Mouse (Mus musculus) frontal cortex, postnatal 10 days (tissue): ENCODE data around the gene Gm4301.
"Not testable (repeated sequence)": the region's sequence is repeated elsewhere in the genome, so short reads cannot be mapped to it uniquely, and the experiment has no call there.

Experiments
- DNase-seq, 2 experiments: peaks; one replicate each; pipeline ENCODE4 v3.0.0; 2022; ENCODE audit warnings: low spot score in 2 of 2, mixed read lengths in 1 of 2

Gm4301 gene

DNA sequence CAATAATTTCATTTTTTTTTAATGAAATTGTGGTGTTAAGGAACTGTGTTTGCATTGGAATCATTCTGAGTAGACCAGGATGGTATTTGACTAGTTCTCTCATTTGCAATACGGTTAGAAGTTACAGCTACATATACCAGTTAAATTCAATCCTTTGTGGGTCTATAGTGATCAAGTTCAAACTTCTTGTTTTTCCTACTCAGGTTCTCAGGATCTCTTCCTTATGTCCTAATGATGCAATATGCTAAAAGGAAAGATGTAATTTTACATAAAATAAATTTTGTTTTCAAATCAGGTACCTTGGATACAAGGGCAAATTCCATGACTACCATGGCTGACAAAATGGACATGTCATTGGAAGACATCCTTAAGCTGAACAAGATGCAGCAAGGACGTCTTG is at the start of gene Gm4301:
Gene Gm4301, plus strand, starts transcription at position 301 of the 400 bp plus-strand sequence.
- not testable (repeated sequence) for DNase-seq

DNA sequence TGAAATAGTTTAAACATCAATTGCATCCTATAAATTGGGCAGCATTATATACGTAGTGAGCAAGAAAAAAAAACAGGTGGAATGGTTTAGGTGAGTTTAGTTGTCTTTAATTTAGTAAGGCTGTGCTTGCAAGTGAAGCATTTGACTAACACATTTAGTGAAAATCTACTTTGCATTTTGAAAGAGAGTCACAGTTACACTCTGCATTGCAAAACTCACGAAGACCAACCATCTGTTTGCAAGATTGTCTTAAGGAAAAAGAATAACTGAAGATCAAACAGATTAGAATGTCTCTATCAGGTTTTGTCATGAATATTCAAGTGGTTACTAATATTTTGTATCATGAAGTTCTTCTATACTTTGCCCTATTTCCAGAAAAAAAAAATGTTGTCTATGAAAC is 39.4 kb upstream of the Gm4301 start:
- DNase-seq: no peak

DNA sequence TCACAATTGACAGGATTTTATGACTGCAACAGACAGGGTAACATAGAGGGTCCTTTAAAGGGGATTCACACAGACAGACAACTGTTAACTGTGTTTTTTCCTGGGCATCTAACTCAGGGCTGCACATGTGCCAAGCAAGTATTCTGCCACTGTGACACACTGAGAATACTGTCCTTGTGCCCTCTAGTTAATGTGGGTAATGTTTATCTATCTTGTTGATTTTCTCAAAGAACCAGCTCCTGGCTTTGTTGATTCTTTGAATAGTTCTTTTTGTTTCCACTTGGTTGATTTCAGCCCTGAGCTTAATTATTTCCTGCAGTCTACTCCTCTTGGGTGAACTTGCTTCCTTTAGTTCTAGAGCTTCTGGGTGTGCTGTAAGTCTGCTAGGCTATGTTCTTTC is 35.4 kb upstream of the Gm4301 start:
- DNase-seq: not testable (repeated sequence)

DNA sequence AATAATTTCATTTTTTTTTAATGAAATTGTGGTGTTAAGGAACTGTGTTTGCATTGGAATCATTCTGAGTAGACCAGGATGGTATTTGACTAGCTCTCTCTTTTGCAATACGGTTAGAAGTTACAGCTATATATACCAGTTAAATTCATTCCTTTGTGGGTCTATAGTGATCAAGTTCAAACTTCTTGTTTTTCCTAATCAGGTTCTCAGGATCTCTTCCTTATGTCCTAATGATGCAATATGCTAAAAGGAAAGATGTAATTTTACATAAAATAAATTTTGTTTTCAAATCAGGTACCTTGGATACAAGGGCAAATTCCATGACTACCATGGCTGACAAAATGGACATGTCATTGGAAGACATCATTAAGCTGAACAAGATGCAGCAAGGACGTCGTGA is 5.1 kb downstream of the Gm4301 start, which contains the start of gene Gm4302:
Gene Gm4302, plus strand, starts transcription at position 301 of the 400 bp plus-strand sequence.
- DNase-seq: not testable (repeated sequence)

DNA sequence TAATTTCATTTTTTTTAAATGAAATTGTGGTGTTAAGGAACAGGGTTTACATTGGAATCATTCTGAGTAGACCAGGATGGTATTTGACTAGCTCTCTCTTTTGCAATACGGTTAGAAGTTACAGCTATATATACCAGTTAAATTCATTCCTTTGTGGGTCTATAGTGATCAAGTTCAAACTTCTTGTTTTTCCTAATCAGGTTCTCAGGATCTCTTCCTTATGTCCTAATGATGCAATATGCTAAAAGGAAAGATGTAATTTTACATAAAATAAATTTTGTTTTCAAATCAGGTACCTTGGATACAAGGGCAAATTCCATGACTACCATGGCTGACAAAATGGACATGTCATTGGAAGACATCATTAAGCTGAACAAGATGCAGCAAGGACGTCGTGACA is 10.2 kb downstream of the Gm4301 start, which contains the start of gene Gm4303:
Gene Gm4303, plus strand, starts transcription at position 301 of the 400 bp plus-strand sequence.
- DNase-seq: not testable (repeated sequence)

DNA sequence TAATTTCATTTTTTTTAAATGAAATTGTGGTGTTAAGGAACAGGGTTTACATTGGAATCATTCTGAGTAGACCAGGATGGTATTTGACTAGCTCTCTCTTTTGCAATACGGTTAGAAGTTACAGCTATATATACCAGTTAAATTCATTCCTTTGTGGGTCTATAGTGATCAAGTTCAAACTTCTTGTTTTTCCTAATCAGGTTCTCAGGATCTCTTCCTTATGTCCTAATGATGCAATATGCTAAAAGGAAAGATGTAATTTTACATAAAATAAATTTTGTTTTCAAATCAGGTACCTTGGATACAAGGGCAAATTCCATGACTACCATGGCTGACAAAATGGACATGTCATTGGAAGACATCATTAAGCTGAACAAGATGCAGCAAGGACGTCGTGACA is 15.3 kb downstream of the Gm4301 start, which contains the start of gene Gm4305:
Gene Gm4305, plus strand, starts transcription at position 301 of the 400 bp plus-strand sequence.
- not testable (repeated sequence) for DNase-seq

DNA sequence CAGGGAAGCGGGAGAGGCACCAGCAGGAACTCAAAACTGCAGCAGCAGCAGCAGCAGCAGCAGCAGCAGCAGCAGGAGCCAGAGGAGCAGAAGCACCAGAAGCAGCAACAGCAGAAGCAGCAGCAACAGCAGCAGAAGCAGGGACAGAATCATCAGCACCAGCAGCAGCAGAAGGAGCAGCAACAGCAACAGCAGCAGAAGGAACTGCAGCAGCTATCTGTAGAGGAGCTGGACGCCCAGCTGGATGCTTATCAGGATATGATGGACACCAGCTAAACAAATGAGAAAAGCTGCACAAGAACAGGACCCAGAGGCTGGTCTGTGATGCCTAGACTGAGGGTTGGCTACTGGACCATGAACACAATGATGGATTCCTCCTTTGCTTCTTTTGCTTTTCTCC is 21.4 kb downstream of the Gm4301 start:
- peak in 1 of 2 experiments; percentile 8 for DNase-seq

DNA sequence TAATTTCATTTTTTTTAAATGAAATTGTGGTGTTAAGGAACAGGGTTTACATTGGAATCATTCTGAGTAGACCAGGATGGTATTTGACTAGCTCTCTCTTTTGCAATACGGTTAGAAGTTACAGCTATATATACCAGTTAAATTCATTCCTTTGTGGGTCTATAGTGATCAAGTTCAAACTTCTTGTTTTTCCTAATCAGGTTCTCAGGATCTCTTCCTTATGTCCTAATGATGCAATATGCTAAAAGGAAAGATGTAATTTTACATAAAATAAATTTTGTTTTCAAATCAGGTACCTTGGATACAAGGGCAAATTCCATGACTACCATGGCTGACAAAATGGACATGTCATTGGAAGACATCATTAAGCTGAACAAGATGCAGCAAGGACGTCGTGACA is 25.6 kb downstream of the Gm4301 start, which contains the start of gene Gm4307:
Gene Gm4307, plus strand, starts transcription at position 301 of the 400 bp plus-strand sequence.
- not testable (repeated sequence) for DNase-seq

DNA sequence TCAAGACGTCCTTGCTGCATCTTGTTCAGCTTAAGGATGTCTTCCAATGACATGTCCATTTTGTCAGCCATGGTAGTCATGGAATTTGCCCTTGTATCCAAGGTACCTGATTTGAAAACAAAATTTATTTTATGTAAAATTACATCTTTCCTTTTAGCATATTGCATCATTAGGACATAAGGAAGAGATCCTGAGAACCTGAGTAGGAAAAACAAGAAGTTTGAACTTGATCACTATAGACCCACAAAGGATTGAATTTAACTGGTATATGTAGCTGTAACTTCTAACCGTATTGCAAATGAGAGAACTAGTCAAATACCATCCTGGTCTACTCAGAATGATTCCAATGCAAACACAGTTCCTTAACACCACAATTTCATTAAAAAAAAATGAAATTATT is 47.0 kb downstream of the Gm4301 start, which contains the start of gene Gm4312:
Gene Gm4312, minus strand, starts transcription at position 101 of the 400 bp plus-strand sequence.
- not testable (repeated sequence) for DNase-seq
